Mouse (Mus musculus) cerebellum, adult 8-10 months (tissue): Measurements from ENCODE around the gene Bpi.

Experiments
- DNase-seq: peaks from one replicate; pipeline ENCODE4 v3.0.0; 2022

Gene Bpi

DNA sequence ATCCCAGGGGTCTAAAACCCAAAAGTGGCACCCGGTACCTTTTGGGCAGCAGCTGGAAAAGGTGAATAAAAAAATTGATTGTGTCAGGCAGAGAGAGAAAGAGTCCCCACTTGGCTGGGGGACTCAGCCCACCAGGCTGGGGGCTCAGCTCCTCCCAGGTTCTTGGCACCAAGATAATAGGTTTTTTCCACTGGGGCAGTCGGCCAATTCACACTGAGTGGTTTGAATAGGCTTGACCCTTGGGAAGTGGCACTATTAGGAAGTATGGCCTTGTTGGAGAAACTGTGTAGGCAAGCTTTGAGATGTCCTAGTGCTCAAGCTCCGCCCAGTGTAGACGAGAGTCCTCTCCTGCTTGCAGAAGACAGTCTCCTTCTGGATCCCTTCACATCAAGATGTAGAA, 41.8 kb downstream of the Bpi start:
- DNase-seq, result no peak

- no peak for DNase-seq
Measured at GRCm38 (mm10) chr2:158302807-158303206, 44.9 kb downstream of the Bpi start.

DNA sequence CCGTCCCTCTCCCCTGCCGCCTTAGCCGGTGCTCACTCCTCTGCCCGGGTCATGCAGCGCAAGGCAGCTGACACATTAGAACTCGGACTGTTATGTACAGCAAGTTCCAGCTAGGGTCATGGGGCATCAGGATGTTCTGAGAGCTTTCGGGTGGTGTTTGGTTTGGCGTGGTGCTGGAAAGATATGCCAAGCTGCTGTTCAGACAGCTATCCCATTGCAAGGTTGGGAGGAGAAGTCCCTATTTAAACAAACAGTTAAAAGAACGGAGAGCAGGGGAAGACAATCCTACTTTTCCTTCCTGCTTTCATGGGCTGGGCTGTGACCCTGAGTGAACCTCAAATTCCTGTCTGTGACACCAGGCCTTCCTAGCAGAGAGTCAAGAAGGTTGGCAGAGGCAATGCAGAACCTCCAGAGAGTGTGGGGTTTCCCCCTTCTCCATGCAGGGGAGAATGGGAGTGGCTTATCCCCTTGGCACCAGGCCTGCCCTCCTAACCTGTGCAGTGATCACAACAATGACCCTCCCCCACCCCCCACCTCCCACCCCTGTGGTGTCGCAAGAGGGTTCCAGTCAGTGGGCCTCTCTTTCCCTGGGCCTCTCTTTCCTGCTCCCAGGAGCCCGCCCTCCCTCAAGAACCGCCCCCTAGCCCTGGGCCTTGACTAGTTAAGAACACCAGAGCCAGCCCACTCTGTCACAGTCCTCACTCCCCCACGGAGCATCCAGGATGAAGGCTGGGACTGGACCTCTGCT, 48.2 kb downstream of the Bpi start, which contains the start of gene Lbp:
Gene Lbp (plus strand): TSS at position 546 of the 748 bp plus-strand sequence.
- DNase-seq, result no peak

DNA sequence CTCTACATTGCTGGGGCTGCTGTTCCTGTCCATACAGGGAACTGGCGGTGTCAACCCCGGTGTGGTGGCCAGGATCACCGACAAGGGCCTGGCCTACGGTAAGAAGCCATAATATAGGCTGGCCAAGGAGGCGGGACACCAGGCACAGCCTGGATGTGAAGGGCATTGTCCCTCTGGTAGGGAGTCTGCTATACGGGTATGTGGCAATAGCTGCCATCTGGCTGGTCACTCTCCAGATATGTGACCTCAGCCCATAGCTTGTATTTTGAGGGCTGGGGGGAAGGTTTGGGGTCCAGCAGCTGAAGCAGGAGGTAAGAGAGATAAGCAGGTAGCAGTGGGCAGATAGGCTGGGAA, 48.8 kb downstream of the Bpi start:
- no peak for DNase-seq

- DNase-seq, result no peak
Measured at GRCm38 (mm10) chr2:158308276-158308675, 50.4 kb downstream of the Bpi start.

- no peak for DNase-seq
Measured at GRCm38 (mm10) chr2:158313089-158313488, 55.2 kb downstream of the Bpi start.

DNA sequence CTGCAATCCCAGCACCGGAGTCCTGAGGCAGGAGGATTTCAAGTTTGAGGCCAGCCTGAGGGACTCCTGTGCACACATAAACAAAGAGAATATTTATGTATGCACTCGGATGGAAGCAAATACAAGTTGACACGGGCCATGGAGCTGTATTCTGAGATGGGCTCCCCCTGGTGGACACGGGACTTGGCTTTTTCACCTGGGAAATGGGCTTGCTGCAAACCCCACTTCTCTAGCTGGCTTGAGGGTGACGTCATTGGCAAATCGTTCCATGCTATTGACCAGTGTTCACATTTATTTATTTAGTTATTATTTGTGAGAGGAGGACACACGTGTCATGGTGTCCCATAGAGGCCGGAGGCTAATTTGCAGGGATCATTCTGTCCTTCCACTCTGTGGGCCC, 58.5 kb downstream of the Bpi start:
- no peak for DNase-seq

DNA sequence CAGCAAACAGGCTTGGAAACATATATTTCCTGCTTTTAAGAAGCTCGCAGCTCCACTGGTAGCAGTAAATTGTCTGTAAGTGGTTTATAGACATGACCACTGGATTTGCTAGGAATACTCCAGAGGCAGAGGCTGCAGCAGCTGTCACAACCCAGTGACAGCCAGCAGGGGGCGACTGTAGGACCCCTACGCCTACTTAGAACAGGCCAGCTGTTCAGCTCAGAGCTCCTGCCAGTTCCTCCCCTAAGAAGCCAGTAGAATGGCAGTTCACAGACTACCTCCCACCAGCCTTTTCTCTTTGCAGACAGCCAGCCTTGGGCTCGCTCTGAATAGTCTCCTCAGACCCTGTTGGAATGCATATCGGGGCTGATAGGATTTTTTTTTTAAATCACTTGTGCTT, 59.1 kb downstream of the Bpi start:
- DNase-seq, result peak; percentile 7

DNA sequence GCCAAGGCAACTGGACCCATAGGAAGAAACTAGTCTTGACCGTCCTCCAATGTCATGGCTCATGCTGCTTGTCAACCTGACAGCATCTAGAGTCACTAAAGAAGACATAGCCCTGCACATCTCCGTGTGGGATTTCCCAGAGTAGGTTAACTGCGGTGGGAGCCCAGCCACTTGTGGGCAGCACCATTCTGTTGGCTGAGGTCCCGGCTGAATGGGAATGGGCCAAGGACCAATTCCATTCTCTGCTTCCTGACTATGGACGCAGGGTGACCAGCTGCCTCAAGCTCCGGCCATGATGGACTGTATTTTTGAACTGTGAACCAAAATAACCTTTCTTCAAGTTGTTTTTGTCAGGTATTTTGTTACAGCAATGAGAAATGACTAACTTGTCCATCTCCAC, 63.7 kb downstream of the Bpi start:
- DNase-seq, result no peak

DNA sequence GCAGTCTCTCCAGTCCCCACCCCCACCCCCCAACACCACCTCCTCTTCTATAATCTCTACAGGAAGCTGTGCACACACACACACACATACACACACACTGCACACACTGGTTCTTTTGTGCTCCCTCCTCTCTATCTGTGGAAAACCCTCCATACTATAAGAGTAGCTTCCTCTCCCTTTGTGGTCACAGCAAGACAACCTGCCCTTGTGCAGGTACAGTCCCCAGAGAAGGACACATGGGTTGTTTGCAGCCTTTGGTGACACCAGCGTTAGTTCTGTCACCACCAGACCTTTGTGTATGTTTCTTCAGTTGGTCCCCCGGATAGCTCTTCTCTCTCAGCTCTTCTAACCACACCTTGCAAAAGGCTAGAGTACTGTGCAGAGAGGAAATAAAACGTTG, 65.0 kb downstream of the Bpi start:
- no peak for DNase-seq

- DNase-seq, result no peak
Measured at GRCm38 (mm10) chr2:158324531-158325190, 66.8 kb downstream of the Bpi start.

DNA sequence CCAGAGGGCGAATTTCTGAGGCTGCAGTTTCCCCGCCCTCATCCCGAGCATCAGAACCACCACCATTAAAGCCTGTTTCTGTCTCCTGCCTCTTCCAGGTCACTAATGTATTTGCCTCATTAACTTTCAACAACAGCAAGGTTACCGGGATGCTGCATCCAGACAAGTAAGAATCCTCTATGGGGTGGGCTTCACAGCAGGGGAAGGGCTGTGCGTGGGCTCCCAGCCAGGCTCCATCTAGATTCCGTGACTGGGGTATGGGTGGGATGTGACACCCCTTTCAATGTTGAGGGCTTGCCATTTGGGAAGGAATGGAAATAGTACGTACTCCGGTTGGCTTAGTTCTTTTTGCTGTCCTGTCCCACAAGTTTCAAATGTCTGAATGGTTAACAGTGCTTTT, 67.7 kb downstream of the Bpi start:
- no peak for DNase-seq
